ENCODE assay signal across 8 mouse cellular contexts in genomic region chr2:24934441-24934963, GRCm38 (mm10). TPM values are rescaled to one million over a fixed set of nuclear protein-coding genes. Genes with fewer than 3 reads are reported as not detected.
A peak's percentile ranks its signal among the peaks of the same experiment; 100 is the strongest.
DNase-seq lines count a peak whose midpoint lies in the region; ATAC-seq lines count a peak whose summit lies in the region.

No protein-coding gene starts in this region.

- no peak overlapping the region for H3K27ac ChIP-seq in forebrain, embryonic 13.5 days
- H3K27ac ChIP-seq in kidney, embryonic 15.5 days, result peak overlapping the region; percentile 89
- no peak overlapping the region for H3K27ac ChIP-seq in midbrain, embryonic 11.5 days (ENCODE audit: low read depth, low read length)

- DNase-seq in layer of hippocampus, adult 9-11 months, result peak; percentile 36
- no peak for DNase-seq in layer of hippocampus, postnatal 36 days
- DNase-seq in brain, adult 2 months (ENCODE audit: low read depth, low spot score), result peak; percentile 51
- peak; percentile 85 for DNase-seq in midbrain, embryonic 11.5 days (ENCODE audit: low spot score, missing footprints)
- DNase-seq in c-Kit-positive CD71-positive TER-119-positive erythroid progenitor cells, embryonic 14.5 days (ENCODE audit: low spot score), result no peak
- DNase-seq in adrenal gland, postnatal 14 days, result no peak

- H3K9ac ChIP-seq in forebrain, embryonic 13.5 days, result peak overlapping the region; percentile 63
- H3K9ac ChIP-seq in kidney, embryonic 15.5 days, result peak overlapping the region; percentile 73
- H3K9ac ChIP-seq in midbrain, embryonic 11.5 days (ENCODE audit: low read length), result peak overlapping the region; percentile 65

- 4% methylated on average over 19 of the region's 19 CpGs for WGBS in forebrain, embryonic 13.5 days
- WGBS in kidney, embryonic 15.5 days, result 4% methylated on average over 15 of the region's 19 CpGs
- WGBS in midbrain, embryonic 11.5 days, result 5% methylated on average over 19 of the region's 19 CpGs

- H3K4me3 ChIP-seq in forebrain, embryonic 13.5 days, result peak overlapping the region; percentile 62
- peak overlapping the region; percentile 76 for H3K4me3 ChIP-seq in kidney, embryonic 15.5 days (replicated peaks)
- peak overlapping the region; percentile 52 for H3K4me3 ChIP-seq in midbrain, embryonic 11.5 days (ENCODE audit: low read depth, low read length)

- no peaks in the 10 kb centered on the region for H3K9me3 ChIP-seq in forebrain, embryonic 13.5 days (replicated peaks)
- no peaks in the 10 kb centered on the region for H3K9me3 ChIP-seq in kidney, embryonic 15.5 days (replicated peaks)
- H3K9me3 ChIP-seq in midbrain, embryonic 11.5 days (ENCODE audit: control insufficient read depth, low read length), result no peaks in the 10 kb centered on the region

- H3K36me3 ChIP-seq in forebrain, embryonic 13.5 days (ENCODE audit: poor library complexity, severe bottlenecking), result no peaks in the 10 kb centered on the region
- no peaks in the 10 kb centered on the region for H3K36me3 ChIP-seq in kidney, embryonic 15.5 days
- H3K36me3 ChIP-seq in midbrain, embryonic 11.5 days (ENCODE audit: control insufficient read depth, insufficient read depth, low read length), result no peaks in the 10 kb centered on the region

- H3K27me3 ChIP-seq in forebrain, embryonic 13.5 days, result 0 out of 2 replicates have a peak, but pooled peaks cover 4% of the 10 kb centered on the region
- 0 out of 2 replicates have a peak, but pooled peaks cover 3% of the 10 kb centered on the region for H3K27me3 ChIP-seq in kidney, embryonic 15.5 days
- H3K27me3 ChIP-seq in midbrain, embryonic 11.5 days (ENCODE audit: control insufficient read depth, insufficient read depth, low read length), result peaks cover 8% of the 10 kb centered on the region; the same call in 1 of the 2 replicates

- peak; percentile 46 for ATAC-seq in forebrain, embryonic 13.5 days
- peak; percentile 75 for ATAC-seq in kidney, embryonic 15.5 days (replicated peaks; ENCODE audit: low FRiP score)
- ATAC-seq in midbrain, embryonic 11.5 days (ENCODE audit: low FRiP score), result peak; percentile 11; the same call in 1 of the 2 replicates

- H3K4me2 ChIP-seq in forebrain, embryonic 13.5 days, result peak overlapping the region; percentile 78
- H3K4me2 ChIP-seq in kidney, embryonic 15.5 days, result peak overlapping the region; percentile 98
- peak overlapping the region; percentile 81 for H3K4me2 ChIP-seq in midbrain, embryonic 11.5 days

- H3K4me1 ChIP-seq in forebrain, embryonic 13.5 days, result peaks cover 13% of the 10 kb centered on the region
- peaks cover 23% of the 10 kb centered on the region for H3K4me1 ChIP-seq in kidney, embryonic 15.5 days
- H3K4me1 ChIP-seq in midbrain, embryonic 11.5 days (ENCODE audit: control insufficient read depth, insufficient read depth, low read length), result 0 out of 2 replicates have a peak, but pooled peaks cover 4% of the 10 kb centered on the region

RNA-seq across cellular contexts. Expression of gene Arrdc1, which starts 0.6 kb away (rescaled TPM):
- 10 to 100 TPM; 10.6 to 11.3 TPM for total RNA-seq in layer of hippocampus, postnatal 36 days (2021)
- 19.1 and 21.5 TPM in 2 replicates for polyA plus RNA-seq in forebrain, embryonic 13.5 days (2015; fragmentation: Nextera tagmentation; extraction: Ambion mirVana)
- 45.3 and 48.5 TPM in 2 replicates for polyA plus RNA-seq in kidney, embryonic 15.5 days (2015; fragmentation: Nextera tagmentation; extraction: Ambion mirVana)
- polyA plus RNA-seq in midbrain, embryonic 11.5 days (2014; fragmentation: Nextera tagmentation; extraction: Ambion mirVana), result 11.3 and 11.6 TPM in 2 replicates
- total RNA-seq in adrenal gland, postnatal 14 days (2021), result 11.5 and 22.2 TPM in 2 replicates

RNA-seq across cellular contexts. Expression of gene Ehmt1, which starts 15.1 kb away (rescaled TPM):
- total RNA-seq in layer of hippocampus, postnatal 36 days (2021), result 10 to 100 TPM; 64.1 to 74.6 TPM
- polyA plus RNA-seq in forebrain, embryonic 13.5 days (2015; fragmentation: Nextera tagmentation; extraction: Ambion mirVana), result 152 and 156 TPM in 2 replicates
- polyA plus RNA-seq in kidney, embryonic 15.5 days (2015; fragmentation: Nextera tagmentation; extraction: Ambion mirVana), result 88.4 and 93.2 TPM in 2 replicates
- polyA plus RNA-seq in midbrain, embryonic 11.5 days (2014; fragmentation: Nextera tagmentation; extraction: Ambion mirVana), result 95.8 and 96.5 TPM in 2 replicates
- 57.0 and 66.9 TPM in 2 replicates for total RNA-seq in adrenal gland, postnatal 14 days (2021)

RNA-seq across cellular contexts. Expression of gene Zmynd19, which starts 15.1 kb away (rescaled TPM):
- 10 to 100 TPM; 40.4 to 43.4 TPM for total RNA-seq in layer of hippocampus, postnatal 36 days (2021)
- 10.2 and 12.1 TPM in 2 replicates for polyA plus RNA-seq in forebrain, embryonic 13.5 days (2015; fragmentation: Nextera tagmentation; extraction: Ambion mirVana)
- polyA plus RNA-seq in kidney, embryonic 15.5 days (2015; fragmentation: Nextera tagmentation; extraction: Ambion mirVana), result 15.9 and 22.9 TPM in 2 replicates
- 32.9 and 33.7 TPM in 2 replicates for polyA plus RNA-seq in midbrain, embryonic 11.5 days (2014; fragmentation: Nextera tagmentation; extraction: Ambion mirVana)
- 24.5 and 25.9 TPM in 2 replicates for total RNA-seq in adrenal gland, postnatal 14 days (2021)

RNA-seq across cellular contexts. Expression of gene Dph7, which starts 27.7 kb away (rescaled TPM):
- 10 to 100 TPM; 32.5 to 34.4 TPM for total RNA-seq in layer of hippocampus, postnatal 36 days (2021)
- polyA plus RNA-seq in forebrain, embryonic 13.5 days (2015; fragmentation: Nextera tagmentation; extraction: Ambion mirVana), result 35.5 and 38.8 TPM in 2 replicates
- 28.3 and 29.5 TPM in 2 replicates for polyA plus RNA-seq in kidney, embryonic 15.5 days (2015; fragmentation: Nextera tagmentation; extraction: Ambion mirVana)
- polyA plus RNA-seq in midbrain, embryonic 11.5 days (2014; fragmentation: Nextera tagmentation; extraction: Ambion mirVana), result 32.6 and 33.0 TPM in 2 replicates
- total RNA-seq in adrenal gland, postnatal 14 days (2021), result 8.5 and 9.9 TPM in 2 replicates

RNA-seq across cellular contexts. Expression of gene Mrpl41, which starts 40.4 kb away (rescaled TPM):
- 10 to 100 TPM; 78.2 to 92.1 TPM for total RNA-seq in layer of hippocampus, postnatal 36 days (2021)
- polyA plus RNA-seq in forebrain, embryonic 13.5 days (2015; fragmentation: Nextera tagmentation; extraction: Ambion mirVana), result 163 and 175 TPM in 2 replicates
- 116 and 127 TPM in 2 replicates for polyA plus RNA-seq in kidney, embryonic 15.5 days (2015; fragmentation: Nextera tagmentation; extraction: Ambion mirVana)
- 154 and 163 TPM in 2 replicates for polyA plus RNA-seq in midbrain, embryonic 11.5 days (2014; fragmentation: Nextera tagmentation; extraction: Ambion mirVana)
- 85.7 and 89.8 TPM in 2 replicates for total RNA-seq in adrenal gland, postnatal 14 days (2021)

Comparison
In these comparisons a context has a peak if more than half of its experiments do, and no peak if none do; other contexts are left out.
1. DNase-seq: peak in layer of hippocampus, adult 9-11 months (single experiment), brain, adult 2 months (single experiment) and midbrain, embryonic 11.5 days (single experiment); none in layer of hippocampus, postnatal 36 days (0 of 2), c-Kit-positive CD71-positive TER-119-positive erythroid progenitor cells, embryonic 14.5 days (single experiment) and adrenal gland, postnatal 14 days (single experiment).
2. ATAC-seq: peak in every context shown above with its lines; median percentile 75 in kidney, embryonic 15.5 days; 46 in forebrain, embryonic 13.5 days; 11 in midbrain, embryonic 11.5 days.
3. Peak in every context shown above with its lines, with median percentiles within 50 percentile points of each other: H3K4me2 ChIP-seq, H3K4me3 ChIP-seq and H3K9ac ChIP-seq.